Mouse (Mus musculus) lung, postnatal 4 days (tissue): ENCODE data around the gene A530084C06Rik.

Experiments
- DNase-seq, 2 experiments: peaks; one replicate each; pipeline ENCODE4 v3.0.0; 2021

The A530084C06Rik gene

DNA sequence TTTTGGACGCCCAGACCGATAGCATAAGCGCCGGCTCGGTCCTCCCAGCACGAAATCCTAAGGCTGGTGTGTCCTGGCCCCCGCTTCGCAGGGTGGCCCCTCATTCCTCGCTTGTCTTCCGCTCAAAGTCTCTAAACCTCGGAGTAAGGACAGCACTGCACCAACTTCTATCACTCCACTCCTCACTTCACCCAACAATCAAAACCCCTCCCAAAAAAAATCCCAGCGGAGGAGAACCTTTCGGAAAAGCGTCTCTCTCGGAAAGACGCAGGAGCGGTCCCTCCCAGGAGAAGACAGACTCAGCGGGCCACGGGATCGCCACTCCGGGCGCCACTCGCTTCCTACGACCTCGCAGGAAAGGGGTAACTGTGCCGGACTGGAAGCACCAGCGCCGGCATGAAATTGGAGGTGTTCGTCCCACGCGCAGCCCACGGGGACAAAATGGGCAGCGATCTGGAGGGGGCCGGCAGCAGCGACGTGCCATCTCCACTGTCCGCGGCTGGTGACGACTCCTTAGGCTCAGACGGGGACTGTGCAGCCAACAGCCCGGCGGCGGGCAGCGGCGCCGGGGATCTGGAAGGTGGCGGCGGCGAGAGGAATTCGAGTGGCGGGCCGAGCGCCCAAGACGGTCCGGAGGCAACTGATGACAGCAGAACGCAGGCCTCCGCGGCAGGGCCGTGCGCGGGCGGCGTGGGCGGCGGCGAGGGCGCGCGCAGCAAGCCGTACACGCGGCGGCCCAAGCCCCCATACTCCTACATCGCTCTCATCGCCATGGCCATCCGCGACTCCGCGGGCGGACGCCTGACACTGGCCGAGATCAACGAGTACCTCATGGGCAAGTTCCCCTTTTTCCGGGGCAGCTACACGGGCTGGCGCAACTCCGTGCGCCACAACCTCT lies at the start of gene A530084C06Rik:
Gene A530084C06Rik, minus strand, starts transcription at position 813 of the 898 bp plus-strand sequence.
- DNase-seq = peak; percentile 54 to 66

DNA sequence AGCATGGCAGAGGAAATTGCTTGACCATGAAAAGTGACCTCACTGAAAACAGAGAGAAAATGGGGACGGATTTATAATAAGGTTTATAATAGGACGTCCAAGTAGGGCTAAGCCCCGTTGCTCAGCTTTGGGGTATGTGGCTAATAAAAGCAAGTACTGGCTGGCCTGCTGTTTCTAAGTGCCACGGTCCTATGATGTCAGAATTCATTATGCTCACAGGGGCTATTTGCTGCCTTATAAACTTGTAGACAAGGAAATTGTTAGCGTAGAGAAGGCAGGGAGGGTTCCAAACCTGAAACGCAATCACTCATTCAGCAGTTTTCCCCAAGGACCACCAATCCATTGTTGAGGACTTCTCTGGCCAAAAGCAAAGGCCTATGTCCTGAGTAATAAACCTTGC lies 44.8 kb upstream of the A530084C06Rik start:
- no peak for DNase-seq

GRCm38 (mm10) chr13:31599576-31599975 lies 40.4 kb upstream of the A530084C06Rik start:
- DNase-seq = peak; percentile 34 to 46

DNA sequence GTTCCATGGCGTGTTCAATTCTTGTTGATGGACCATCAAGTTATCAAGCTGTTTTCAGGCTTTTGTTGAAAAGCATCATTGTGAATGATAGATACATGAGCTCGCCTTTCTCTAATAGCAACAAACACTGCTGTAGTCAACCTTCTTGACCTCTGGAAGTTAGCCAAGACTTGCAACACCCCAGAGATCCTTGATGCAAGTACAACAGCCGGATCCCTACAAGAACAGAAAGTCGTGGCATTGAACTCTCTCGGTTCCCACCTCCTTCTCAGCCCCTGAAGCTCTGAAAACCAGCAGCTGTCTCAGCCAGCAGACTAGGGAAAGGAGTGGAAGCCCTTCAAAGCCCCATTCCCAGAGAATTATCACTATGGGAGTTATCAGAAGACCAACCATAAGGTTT lies 28.2 kb upstream of the A530084C06Rik start:
- DNase-seq = peak; percentile 59 to 63

DNA sequence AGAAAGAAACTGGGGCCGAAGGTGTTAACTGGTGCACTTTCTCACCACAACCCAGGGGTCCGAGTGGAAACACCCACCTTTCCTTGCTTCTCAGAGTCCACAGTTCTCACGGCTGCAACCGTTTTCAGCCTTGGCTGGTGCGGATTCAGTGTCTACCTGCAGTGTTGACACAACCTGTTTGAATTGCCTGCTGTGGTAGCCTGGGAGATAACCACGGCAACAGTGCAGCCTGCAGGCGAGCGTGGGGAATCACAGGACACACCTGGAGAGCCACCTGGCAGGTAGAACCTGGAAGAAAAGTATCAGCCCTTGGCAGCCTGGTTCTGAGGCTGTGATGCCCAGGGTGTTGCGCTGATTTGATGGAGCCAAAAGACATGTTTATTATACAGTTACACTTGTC lies 20.7 kb upstream of the A530084C06Rik start:
- peak; percentile 53 to 64 for DNase-seq

GRCm38 (mm10) chr13:31578389-31578788 lies 19.3 kb upstream of the A530084C06Rik start:
- peak; percentile 49 to 79 for DNase-seq

- DNase-seq = peak in 1 of 2 experiments; percentile 35
Measured at GRCm38 (mm10) chr13:31577576-31577975, 18.4 kb upstream of the A530084C06Rik start.

- no peak for DNase-seq
Measured at GRCm38 (mm10) chr13:31576696-31577095, 17.6 kb upstream of the A530084C06Rik start.

DNA sequence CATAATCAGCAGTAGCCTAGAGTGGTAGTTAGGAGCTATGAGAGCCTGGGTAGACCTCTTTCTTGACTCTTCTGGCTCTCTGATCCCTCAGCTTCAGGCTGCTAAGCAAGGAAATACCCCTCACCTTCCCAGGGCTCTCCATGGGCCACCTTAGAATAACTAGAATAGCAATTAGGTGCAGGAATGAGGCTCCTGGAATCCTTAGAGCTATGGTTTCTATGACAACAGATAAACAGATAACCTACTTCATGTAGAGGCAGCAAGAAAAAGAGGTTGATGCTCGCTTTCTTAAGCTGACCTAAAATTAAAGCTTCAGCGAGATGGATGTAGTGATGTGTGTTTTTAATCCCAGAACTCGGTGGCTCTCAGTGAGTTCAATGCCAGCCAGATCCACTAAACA lies 15.5 kb upstream of the A530084C06Rik start:
- no peak for DNase-seq

DNA sequence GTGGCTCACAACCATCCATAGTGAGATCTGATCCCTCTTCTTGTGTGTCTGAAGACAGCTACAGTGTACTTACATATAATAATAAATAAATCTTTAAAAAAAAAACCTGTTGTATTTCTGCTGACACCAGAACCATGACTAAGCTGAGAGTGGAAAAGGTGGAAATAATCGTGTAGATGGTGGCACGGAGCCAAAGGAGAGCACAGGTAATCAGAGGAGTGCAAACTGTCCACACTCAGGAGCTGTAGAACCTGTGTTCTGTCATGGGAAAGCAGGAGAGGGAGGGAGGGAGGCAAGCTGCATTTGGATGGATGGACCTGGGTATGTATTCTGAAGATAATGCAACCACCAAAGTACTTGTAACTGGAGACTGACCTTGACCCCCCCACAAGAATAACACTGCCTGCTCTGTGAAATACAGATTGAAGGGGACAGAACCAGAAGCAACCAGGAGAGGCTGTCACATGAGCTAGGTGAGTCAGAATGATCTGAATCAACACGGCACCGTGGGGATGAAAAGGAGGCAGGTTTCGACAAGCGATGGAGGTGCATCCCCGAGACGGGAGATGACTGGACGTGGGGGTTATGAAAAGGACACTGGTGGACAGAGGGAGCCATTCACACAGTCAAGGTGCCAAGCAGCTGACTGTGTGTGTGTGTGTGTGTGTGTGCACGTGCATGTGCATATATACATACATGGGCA lies 13.8 kb upstream of the A530084C06Rik start:
- no peak for DNase-seq

DNA sequence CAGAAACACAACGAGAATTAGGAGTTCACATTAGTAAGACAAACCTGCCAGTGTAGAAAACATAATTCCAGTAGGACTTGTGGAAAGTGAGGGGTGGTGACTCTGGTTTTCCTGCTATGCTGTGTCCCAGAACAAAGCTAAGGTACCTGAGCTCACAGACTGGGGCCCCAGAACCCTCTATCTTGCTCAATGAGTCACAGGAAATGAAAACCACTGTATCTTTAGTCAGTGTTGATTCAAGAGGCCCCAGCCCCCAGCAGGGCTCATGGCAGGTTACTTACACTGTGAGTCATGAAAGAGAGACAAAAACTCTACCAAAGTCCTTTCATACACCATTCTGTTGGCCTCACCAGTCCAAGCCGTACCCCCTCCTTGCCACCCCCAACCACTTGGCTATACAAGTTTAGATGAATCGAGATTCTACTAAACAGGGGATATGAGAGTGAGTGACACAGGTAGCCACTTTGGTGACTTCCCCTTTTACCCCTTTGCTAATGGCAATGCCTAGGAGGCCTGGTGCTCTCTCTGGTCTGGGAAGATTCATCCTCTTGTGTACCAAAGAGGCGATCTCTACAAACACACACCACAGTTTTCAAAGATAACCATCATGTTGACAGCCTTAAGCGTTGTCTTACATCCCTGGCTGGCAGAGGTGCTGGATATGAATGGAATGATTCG lies 8.6 kb upstream of the A530084C06Rik start:
- DNase-seq = no peak

GRCm38 (mm10) chr13:31567099-31567498 lies 8.0 kb upstream of the A530084C06Rik start:
- DNase-seq = no peak

- no peak for DNase-seq
Measured at GRCm38 (mm10) chr13:31564394-31564793, 5.3 kb upstream of the A530084C06Rik start.

DNA sequence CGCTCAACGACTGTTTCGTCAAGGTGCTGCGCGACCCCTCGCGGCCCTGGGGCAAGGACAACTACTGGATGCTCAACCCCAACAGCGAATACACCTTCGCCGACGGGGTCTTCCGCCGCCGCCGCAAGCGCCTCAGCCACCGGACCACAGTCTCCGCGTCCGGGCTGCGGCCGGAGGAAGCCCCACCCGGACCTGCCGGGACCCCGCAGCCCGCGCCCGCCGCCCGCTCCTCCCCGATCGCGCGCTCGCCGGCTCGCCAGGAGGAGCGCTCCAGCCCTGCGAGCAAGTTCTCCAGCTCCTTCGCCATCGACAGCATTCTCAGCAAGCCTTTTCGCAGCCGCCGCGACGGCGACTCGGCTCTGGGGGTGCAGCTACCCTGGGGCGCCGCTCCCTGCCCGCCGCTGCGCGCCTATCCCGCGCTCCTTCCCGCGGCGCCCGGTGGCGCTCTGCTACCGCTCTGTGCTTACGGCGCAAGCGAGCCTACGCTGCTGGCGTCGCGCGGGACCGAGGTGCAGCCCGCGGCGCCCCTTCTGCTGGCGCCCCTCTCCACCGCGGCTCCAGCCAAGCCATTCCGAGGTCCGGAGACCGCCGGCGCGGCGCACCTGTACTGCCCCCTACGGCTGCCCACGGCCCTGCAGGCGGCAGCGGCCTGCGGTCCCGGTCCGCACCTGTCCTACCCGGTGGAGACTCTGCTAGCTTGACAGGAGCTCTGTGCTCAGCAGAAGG lies 449 bp upstream of the A530084C06Rik start:
- peak; percentile 83 to 85 for DNase-seq

DNA sequence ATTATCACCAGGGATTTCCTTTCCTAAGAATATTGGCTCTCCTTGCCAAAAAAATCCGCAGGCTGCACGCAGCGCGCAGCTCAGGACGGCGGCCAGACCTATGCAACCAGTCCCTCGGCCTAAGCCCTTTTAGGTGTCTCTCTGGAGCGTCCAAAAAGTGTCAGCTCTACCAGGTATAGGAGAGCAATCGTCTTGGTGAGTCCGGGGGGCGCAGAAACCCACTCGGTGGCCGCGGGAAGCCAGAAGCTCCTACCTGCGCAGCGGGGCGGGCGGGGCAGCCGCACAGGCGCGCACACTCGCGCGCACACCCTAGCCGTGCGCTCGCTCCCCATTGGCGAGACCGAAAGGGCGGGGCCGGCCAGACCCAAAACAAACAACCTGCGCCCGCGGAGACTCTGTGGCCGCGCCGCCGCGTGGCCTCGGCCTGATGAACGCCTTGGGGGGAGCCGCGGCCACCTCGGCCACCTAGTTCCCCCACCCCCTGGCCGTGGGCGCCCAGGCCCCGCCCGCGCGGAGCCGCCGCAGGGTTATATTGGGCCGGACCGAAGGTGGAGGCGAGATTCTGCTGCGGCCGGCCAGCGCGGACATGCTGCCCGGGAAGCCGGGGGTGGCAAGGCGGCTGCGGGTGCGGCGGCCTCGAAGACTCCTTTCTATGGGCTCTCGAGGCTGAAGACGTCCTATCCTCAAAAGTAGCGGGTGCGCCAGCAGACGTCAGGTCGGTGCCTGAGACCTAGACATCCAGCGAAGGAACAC lies 1.2 kb downstream of the A530084C06Rik start:
- DNase-seq = peak; percentile 75 to 87

- peak in 1 of 2 experiments; percentile 28 for DNase-seq
Measured at GRCm38 (mm10) chr13:31556964-31557767, 2.0 kb downstream of the A530084C06Rik start.

DNA sequence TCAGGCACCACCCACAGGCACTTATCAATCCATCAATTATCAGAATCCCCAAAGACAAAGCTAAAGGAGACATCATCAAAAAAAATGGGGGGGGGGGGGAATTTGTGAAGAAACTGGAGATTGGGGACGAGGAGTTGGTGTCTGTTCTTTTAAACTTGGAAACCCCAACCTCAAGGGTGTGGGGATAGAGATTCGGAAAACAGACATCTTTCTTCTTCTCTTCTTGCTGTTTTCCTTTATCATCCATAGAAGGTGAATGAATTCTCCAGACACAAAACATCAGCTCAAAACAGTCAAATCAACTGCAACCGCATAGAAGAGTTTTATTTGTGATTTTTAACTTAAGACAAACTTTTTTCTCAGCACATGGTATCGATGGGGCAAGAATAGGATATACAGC lies 3.3 kb downstream of the A530084C06Rik start, which contains the start of gene Foxq1:
Gene Foxq1, plus strand, starts transcription at position 301 of the 400 bp plus-strand sequence.
- DNase-seq = no peak

- DNase-seq = peak; percentile 40 to 78
Measured at GRCm38 (mm10) chr13:31547610-31548009, 11.5 kb downstream of the A530084C06Rik start.

DNA sequence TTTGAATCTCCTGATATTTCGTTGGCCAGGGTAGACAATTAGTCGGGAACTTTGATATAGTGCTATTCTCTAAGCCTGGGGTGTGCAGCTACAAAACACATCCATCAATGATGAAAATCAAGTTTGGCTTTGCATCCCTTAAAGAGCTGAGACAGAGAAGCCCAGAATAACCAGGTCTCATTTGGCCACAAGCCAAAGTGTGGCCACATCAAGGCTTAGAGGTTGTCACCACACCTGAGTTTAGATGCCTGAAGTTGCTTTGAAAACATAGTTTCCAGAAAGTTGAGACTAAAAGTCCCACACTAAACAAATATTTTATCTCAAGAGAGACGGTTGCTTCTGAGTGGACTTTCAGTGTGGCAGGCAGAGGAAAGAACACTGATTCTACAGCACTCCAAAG lies 11.9 kb downstream of the A530084C06Rik start:
- DNase-seq = no peak

DNA sequence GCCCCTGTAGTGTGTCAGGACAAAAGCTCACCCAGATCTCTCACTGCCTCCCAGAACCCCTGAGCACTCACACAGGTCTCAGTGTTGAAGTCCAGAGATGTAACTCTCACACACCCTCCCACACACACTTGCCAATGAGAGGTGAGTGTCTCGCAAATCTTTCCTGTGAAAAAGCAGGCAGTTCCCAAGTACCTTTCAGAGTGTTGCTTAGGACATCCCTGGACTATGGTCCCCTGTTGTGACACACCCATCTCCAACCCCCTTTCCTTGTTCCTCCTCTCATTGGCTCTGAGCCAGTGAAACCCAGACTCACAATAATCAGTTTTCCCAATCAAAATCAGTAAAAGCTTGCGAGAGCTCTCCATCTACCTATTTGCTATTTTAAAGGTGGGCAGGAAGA lies 12.3 kb downstream of the A530084C06Rik start:
- DNase-seq = no peak

- DNase-seq = no peak
Measured at GRCm38 (mm10) chr13:31543021-31543420, 16.1 kb downstream of the A530084C06Rik start.
